Mouse (Mus musculus): ENCODE data around the gene Sh2d3c. TPM values are rescaled to one million over a fixed set of nuclear protein-coding genes. Genes with fewer than 3 reads are reported as not detected.
A peak's percentile ranks its signal among the peaks of the same experiment; 100 is the strongest.

Gene Sh2d3c
- total and polyA plus RNA-seq, 2 experiments from 2014 or later, result 43.8 to 52.8 TPM

DNA sequence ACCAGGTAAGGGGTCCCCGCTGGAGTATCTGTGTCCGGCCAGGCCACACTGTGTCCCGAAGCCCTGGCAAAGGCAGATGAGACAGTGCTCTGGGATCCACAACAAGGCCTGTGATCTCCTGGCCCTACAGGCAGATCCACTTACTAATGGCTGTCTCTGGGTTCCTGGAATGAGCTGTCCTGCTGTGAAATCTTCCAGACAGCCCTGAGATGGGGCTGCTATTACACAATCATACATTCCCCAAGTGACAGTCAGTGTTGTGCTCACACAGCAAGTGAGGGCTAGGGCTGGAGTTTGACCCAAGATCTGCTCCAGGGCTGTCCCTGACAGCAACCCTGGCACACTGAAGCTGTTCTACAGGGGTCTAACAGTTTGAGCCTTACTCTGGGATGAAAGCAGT is 35.0 kb upstream of the Sh2d3c start:
- Histone ChIP-seq H3K4me3 (ENCODE audit: low read length) (no peak overlapping the region), H3K36me3 (ENCODE audit: insufficient read depth, low read length) (peaks cover 47% of the 10 kb centered on the region), H3K9ac (replicated peaks; ENCODE audit: low read length) (no peak overlapping the region), H3K9me3 (ENCODE audit: low read length) (no peaks in the 10 kb centered on the region), H3K27ac (no peak overlapping the region), H3K4me2 (ENCODE audit: low read depth, low read length) (no peak overlapping the region), H3K4me1 (ENCODE audit: insufficient read depth, low read length) (no peaks in the 10 kb centered on the region), H3K27me3 (ENCODE audit: insufficient read depth, low read length) (no peaks in the 10 kb centered on the region)
- 100% methylated on average over 3 of the region's 3 CpGs for WGBS
- no peak for DNase-seq (ENCODE audit: low spot score)
- no peak for ATAC-seq
- TF ChIP-seq CTCF (IDR thresholded peaks at IDR 0.05; ENCODE audit: low read depth), result no peak

DNA sequence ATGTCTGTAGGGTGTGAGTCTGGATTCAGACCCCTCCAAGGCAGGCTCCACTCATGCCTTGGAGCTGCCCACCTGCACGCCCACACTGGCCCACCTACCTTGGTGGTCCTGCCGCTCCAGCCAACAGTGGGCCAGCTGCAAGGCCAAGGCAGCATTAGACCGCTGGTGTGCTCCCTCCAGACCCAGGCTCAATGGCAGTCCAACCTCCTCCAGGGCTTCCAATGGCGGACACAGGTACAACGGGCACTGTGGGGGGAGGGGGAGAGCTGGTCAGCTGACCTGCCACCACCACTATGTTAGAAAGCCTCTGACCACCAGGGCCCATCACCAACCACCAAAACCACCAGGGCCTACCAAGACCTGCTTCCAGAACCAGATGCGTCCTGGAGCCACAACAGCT is 34.2 kb upstream of the Sh2d3c start:
- Histone ChIP-seq H3K4me1 (ENCODE audit: insufficient read depth, low read length) (no peaks in the 10 kb centered on the region), H3K4me3 (ENCODE audit: low read length) (no peak overlapping the region), H3K9ac (replicated peaks; ENCODE audit: low read length) (no peak overlapping the region), H3K4me2 (ENCODE audit: low read depth, low read length) (no peak overlapping the region), H3K27ac (no peak overlapping the region), H3K36me3 (ENCODE audit: insufficient read depth, low read length) (peaks cover 47% of the 10 kb centered on the region), H3K27me3 (ENCODE audit: insufficient read depth, low read length) (no peaks in the 10 kb centered on the region), H3K9me3 (ENCODE audit: low read length) (no peaks in the 10 kb centered on the region)
- no peak for TF ChIP-seq CTCF (IDR thresholded peaks at IDR 0.05; ENCODE audit: low read depth)
- ATAC-seq (no peak), DNase-seq (ENCODE audit: low spot score) (no peak)
- WGBS, result 95% methylated on average over 6 of the region's 6 CpGs

DNA sequence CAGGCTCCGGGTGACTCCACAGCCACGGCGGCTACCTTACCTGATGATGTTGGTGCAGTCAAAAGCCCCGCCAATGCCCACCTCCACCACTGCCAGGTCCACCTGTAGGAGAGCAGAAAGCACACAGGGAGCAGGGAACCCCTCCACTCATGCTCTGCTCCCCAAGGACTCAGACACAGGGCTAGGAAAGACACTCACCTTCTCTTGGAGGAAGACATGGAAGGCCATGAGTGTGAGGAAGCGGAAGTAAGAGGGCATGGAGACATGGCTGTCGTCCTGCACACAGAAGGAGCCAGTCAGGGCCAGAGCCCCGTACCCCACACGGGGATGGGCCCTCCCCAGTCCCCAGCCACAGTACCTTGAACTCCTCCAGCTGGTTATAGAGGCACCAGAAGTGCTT is 33.3 kb upstream of the Sh2d3c start:
- no peak for ATAC-seq
- H3K9me3 ChIP-seq (ENCODE audit: low read length), result no peaks in the 10 kb centered on the region
- no peaks in the 10 kb centered on the region for H3K4me1 ChIP-seq (ENCODE audit: insufficient read depth, low read length)
- DNase-seq (ENCODE audit: low spot score), result no peak
- WGBS, result 90% methylated on average over 8 of the region's 8 CpGs
- no peak overlapping the region for H3K4me2 ChIP-seq (ENCODE audit: low read depth, low read length)
- no peak overlapping the region for H3K27ac ChIP-seq
- H3K4me3 ChIP-seq (ENCODE audit: low read length), result no peak overlapping the region
- H3K9ac ChIP-seq (replicated peaks; ENCODE audit: low read length), result no peak overlapping the region
- H3K27me3 ChIP-seq (ENCODE audit: insufficient read depth, low read length), result no peaks in the 10 kb centered on the region
- no peak for TF ChIP-seq CTCF (IDR thresholded peaks at IDR 0.05; ENCODE audit: low read depth)
- H3K36me3 ChIP-seq (ENCODE audit: insufficient read depth, low read length), result peaks cover 47% of the 10 kb centered on the region

DNA sequence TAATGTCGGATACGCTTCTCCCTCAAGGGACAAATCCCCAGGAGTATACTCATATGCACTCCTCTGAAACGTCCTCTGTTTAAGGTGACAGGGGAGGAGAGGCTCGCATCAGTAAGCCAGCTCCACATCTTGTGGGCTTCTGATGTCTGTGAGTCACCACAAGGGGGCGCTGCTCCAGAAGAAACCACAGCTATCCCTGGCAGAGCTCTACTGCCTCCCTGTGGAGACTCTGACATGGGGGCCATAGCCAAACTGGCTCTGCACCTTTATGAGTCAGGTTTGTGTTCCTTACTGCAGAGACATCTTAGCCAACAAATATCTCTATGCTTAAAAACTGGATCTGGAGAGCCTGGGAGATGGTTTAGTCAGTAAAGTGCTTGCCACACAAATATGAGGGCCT is 31.4 kb upstream of the Sh2d3c start:
- Histone ChIP-seq H3K27ac (no peak overlapping the region), H3K27me3 (ENCODE audit: insufficient read depth, low read length) (no peaks in the 10 kb centered on the region), H3K4me3 (ENCODE audit: low read length) (no peak overlapping the region), H3K4me2 (ENCODE audit: low read depth, low read length) (no peak overlapping the region), H3K9ac (replicated peaks; ENCODE audit: low read length) (no peak overlapping the region), H3K9me3 (ENCODE audit: low read length) (no peaks in the 10 kb centered on the region), H3K4me1 (ENCODE audit: insufficient read depth, low read length) (no peaks in the 10 kb centered on the region; the same call in 1 of the 2 replicates), H3K36me3 (ENCODE audit: insufficient read depth, low read length) (peaks cover 30% of the 10 kb centered on the region)
- TF ChIP-seq CTCF (IDR thresholded peaks at IDR 0.05; ENCODE audit: low read depth), result peak; percentile 100
- DNase-seq (ENCODE audit: low spot score), result peak; percentile 93
- ATAC-seq, result peak; percentile 56; the same call in 1 of the 2 replicates
- 18% methylated on average over 5 of the region's 5 CpGs for WGBS

DNA sequence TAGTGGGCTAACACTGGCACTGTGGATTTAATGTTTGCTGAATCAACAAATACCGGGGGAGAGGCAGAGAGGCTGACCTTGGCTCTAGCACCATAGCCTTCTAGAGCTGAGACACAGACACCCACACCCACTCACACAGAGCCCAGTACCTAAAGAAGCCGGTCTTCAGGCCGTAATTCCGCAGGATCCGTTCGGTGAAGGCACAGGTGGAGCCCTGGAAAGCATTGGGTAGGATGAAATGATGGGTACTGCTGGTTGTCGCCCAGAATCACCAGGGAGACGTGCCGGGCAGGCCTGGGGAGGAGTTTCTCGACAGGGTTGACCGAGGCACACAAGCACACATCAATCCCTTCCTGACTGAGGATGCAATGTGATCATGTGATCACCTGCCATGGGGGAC is 29.8 kb upstream of the Sh2d3c start:
- H3K9ac ChIP-seq (replicated peaks; ENCODE audit: low read length), result no peak overlapping the region
- DNase-seq (ENCODE audit: low spot score) (no peak), ATAC-seq (no peak)
- TF ChIP-seq CTCF (IDR thresholded peaks at IDR 0.05; ENCODE audit: low read depth), result no peak
- no peak overlapping the region for H3K27ac ChIP-seq
- no peak overlapping the region for H3K4me2 ChIP-seq (ENCODE audit: low read depth, low read length)
- H3K4me1 ChIP-seq (ENCODE audit: insufficient read depth, low read length), result no peaks in the 10 kb centered on the region; the same call in 1 of the 2 replicates
- no peaks in the 10 kb centered on the region for H3K27me3 ChIP-seq (ENCODE audit: insufficient read depth, low read length)
- WGBS, result 80% methylated on average over 11 of the region's 11 CpGs
- H3K4me3 ChIP-seq (ENCODE audit: low read length), result no peak overlapping the region
- H3K9me3 ChIP-seq (ENCODE audit: low read length), result no peaks in the 10 kb centered on the region
- H3K36me3 ChIP-seq (ENCODE audit: insufficient read depth, low read length), result peaks cover 15% of the 10 kb centered on the region; the same call in 1 of the 2 replicates

DNA sequence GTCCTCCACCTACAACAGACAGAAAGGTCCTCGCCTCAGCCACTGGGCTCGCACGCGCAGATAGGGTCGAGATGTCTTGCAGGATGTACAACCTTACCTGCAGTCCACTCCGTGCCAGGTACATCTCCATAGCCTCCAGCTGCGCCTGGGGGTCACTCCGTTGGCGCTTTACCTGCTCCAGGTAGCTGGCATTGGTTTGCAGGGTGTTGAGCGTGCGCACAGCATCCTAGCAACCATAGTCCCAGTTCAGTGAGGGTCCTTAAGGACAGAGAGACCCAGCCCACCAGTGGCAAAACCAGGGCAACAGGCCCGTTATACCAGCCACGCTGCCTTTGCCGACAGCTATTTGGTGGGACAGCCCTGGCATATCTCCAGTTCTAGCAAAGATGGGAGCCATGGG is 28.4 kb upstream of the Sh2d3c start:
- DNase-seq (ENCODE audit: low spot score) (no peak), ATAC-seq (no peak)
- Histone ChIP-seq H3K27ac (no peak overlapping the region), H3K9ac (replicated peaks; ENCODE audit: low read length) (0 out of 2 replicates have a peak overlapping the region, but pooled peaks have one; percentile 85), H3K4me2 (ENCODE audit: low read depth, low read length) (peak overlapping the region; percentile 96), H3K9me3 (ENCODE audit: low read length) (no peaks in the 10 kb centered on the region), H3K4me1 (ENCODE audit: insufficient read depth, low read length) (no peaks in the 10 kb centered on the region; the same call in 1 of the 2 replicates), H3K4me3 (ENCODE audit: low read length) (no peak overlapping the region), H3K27me3 (ENCODE audit: insufficient read depth, low read length) (no peaks in the 10 kb centered on the region), H3K36me3 (ENCODE audit: insufficient read depth, low read length) (peaks cover 3% of the 10 kb centered on the region; the same call in 1 of the 2 replicates)
- 89% methylated on average over 14 of the region's 14 CpGs for WGBS
- no peak for TF ChIP-seq CTCF (IDR thresholded peaks at IDR 0.05; ENCODE audit: low read depth)

DNA sequence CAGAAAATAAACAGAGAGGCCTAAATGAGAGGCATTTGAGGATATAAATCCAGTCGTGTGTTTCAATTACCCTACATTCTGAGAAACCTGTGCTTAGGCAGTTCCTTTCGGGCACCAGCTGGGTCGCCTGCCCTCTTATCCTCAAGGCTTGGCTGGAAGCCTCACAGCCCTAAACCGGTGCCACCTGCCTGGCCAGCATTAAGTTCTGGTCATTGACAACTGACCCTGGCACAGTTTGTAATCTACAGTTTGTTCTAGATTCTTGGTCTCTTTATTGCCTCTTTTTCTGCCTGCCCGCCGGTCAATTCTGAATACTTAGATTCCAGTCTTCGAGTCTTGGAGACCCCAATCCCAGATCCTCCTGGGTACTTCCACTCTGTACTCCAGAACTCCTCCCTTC is 27.6 kb upstream of the Sh2d3c start:
- Histone ChIP-seq H3K27me3 (ENCODE audit: insufficient read depth, low read length) (no peaks in the 10 kb centered on the region), H3K9me3 (ENCODE audit: low read length) (no peaks in the 10 kb centered on the region), H3K4me3 (ENCODE audit: low read length) (peak overlapping the region; percentile 83), H3K9ac (replicated peaks; ENCODE audit: low read length) (peak overlapping the region; percentile 85), H3K4me1 (ENCODE audit: insufficient read depth, low read length) (no peaks in the 10 kb centered on the region; the same call in 1 of the 2 replicates), H3K4me2 (ENCODE audit: low read depth, low read length) (peak overlapping the region; percentile 96), H3K36me3 (ENCODE audit: insufficient read depth, low read length) (no peaks in the 10 kb centered on the region), H3K27ac (no peak overlapping the region)
- no peak for TF ChIP-seq CTCF (IDR thresholded peaks at IDR 0.05; ENCODE audit: low read depth)
- ATAC-seq (no peak), DNase-seq (ENCODE audit: low spot score) (no peak)
- WGBS, result 9% methylated on average over 7 of the region's 7 CpGs
